Mouse (Mus musculus): Measurements from ENCODE around the gene Nmrk2. TPM values are rescaled to one million over a fixed set of nuclear protein-coding genes. Genes with fewer than 3 reads are reported as not detected.

Gene Nmrk2
- total RNA-seq, 2 experiments from 2014 or later = 59.7 to 72.8 TPM

- H3K27ac ChIP-seq = peak overlapping the region; percentile 99
- DNase-seq = peak; percentile 33
Measured at GRCm38 (mm10) chr10:81202978-81203720, 1.3 kb upstream of the Nmrk2 start.

GRCm38 (mm10) chr10:81200605-81201287 is 1.1 kb downstream of the Nmrk2 start:
- H3K4me3 ChIP-seq = peak overlapping the region; percentile 86
- peak overlapping the region; percentile 99 for H3K27ac ChIP-seq
- DNase-seq = peak; percentile 57
- TF ChIP-seq CTCF (IDR thresholded peaks at IDR 0.05) = no peak
- intact Hi-C loops (cut with DNase I) = no loop called here

More at GRCm38 (mm10) chr10:81202978-81203720, 1.3 kb upstream of the Nmrk2 start:
- intact Hi-C loops (cut with DNase I) = no loop called here
- 0 out of 2 replicates have a peak, but pooled peaks have one; percentile 2 for TF ChIP-seq CTCF (IDR thresholded peaks at IDR 0.05)
- H3K4me3 ChIP-seq = peak overlapping the region; percentile 51

- intact Hi-C loops (cut with DNase I) = no loop called here
- peak overlapping the region; percentile 99 for H3K27ac ChIP-seq
Measured at GRCm38 (mm10) chr10:81200141-81200540, 1.7 kb downstream of the Nmrk2 start.

GRCm38 (mm10) chr10:81198990-81199389 is 2.9 kb downstream of the Nmrk2 start:
- TF ChIP-seq CTCF (IDR thresholded peaks at IDR 0.05) = no peak; the same call in 1 of the 2 replicates
- peak overlapping the region; percentile 99 for H3K27ac ChIP-seq
- DNase-seq = no peak
- peak overlapping the region; percentile 86 for H3K4me3 ChIP-seq
- intact Hi-C loops (cut with DNase I) = loop anchor here (1.0 kb wide), 1 partner anchor 18 kb away; no protein-coding TSS in a partner anchor

More at GRCm38 (mm10) chr10:81200141-81200540, 1.7 kb downstream of the Nmrk2 start:
- H3K4me3 ChIP-seq = peak overlapping the region; percentile 86
- DNase-seq = peak; percentile 54
- TF ChIP-seq CTCF (IDR thresholded peaks at IDR 0.05) = no peak

GRCm38 (mm10) chr10:81198230-81198629 is 3.6 kb downstream of the Nmrk2 start:
- intact Hi-C loops (cut with DNase I) = no loop called here
- Histone ChIP-seq H3K27ac (peak overlapping the region; percentile 99), H3K4me3 (peak overlapping the region; percentile 86)
- peak; percentile 47 for DNase-seq
- peak; percentile 84 for TF ChIP-seq CTCF (IDR thresholded peaks at IDR 0.05)

GRCm38 (mm10) chr10:81197305-81197704 is 4.5 kb downstream of the Nmrk2 start:
- DNase-seq = peak; percentile 66
- Histone ChIP-seq H3K27ac (peak overlapping the region; percentile 99), H3K4me3 (peak overlapping the region; percentile 86)
- intact Hi-C loops (cut with DNase I) = no loop called here
- TF ChIP-seq CTCF (IDR thresholded peaks at IDR 0.05) = no peak

- peak overlapping the region; percentile 86 for H3K4me3 ChIP-seq
- peak overlapping the region; percentile 99 for H3K27ac ChIP-seq
- DNase-seq = peak; percentile 76
- no peak for TF ChIP-seq CTCF (IDR thresholded peaks at IDR 0.05)
- intact Hi-C loops (cut with DNase I) = no loop called here
Measured at GRCm38 (mm10) chr10:81196470-81197065, 5.3 kb downstream of the Nmrk2 start.

GRCm38 (mm10) chr10:81195300-81195699 is 6.6 kb downstream of the Nmrk2 start:
- TF ChIP-seq CTCF (IDR thresholded peaks at IDR 0.05) = no peak
- intact Hi-C loops (cut with DNase I) = no loop called here
- peak overlapping the region; percentile 99 for H3K27ac ChIP-seq
- peak overlapping the region; percentile 86 for H3K4me3 ChIP-seq
- DNase-seq = peak; percentile 89

- peak; percentile 90 for DNase-seq
- Histone ChIP-seq H3K4me3 (peak overlapping the region; percentile 86), H3K27ac (peak overlapping the region; percentile 99)
- no peak for TF ChIP-seq CTCF (IDR thresholded peaks at IDR 0.05)
- intact Hi-C loops (cut with DNase I) = no loop called here
Measured at GRCm38 (mm10) chr10:81193991-81194774, 7.7 kb downstream of the Nmrk2 start.

- H3K27ac ChIP-seq = peak overlapping the region; percentile 99
Measured at GRCm38 (mm10) chr10:81192968-81193501, 8.8 kb downstream of the Nmrk2 start.

GRCm38 (mm10) chr10:81192270-81192967 is 9.4 kb downstream of the Nmrk2 start:
- Histone ChIP-seq H3K4me3 (peak overlapping the region; percentile 86), H3K27ac (peak overlapping the region; percentile 99)
- 0 out of 2 replicates have a peak, but pooled peaks have one; percentile 13 for TF ChIP-seq CTCF (IDR thresholded peaks at IDR 0.05)
- DNase-seq = peak; percentile 93
- intact Hi-C loops (cut with DNase I) = no loop called here

More at GRCm38 (mm10) chr10:81192968-81193501, 8.8 kb downstream of the Nmrk2 start:
- intact Hi-C loops (cut with DNase I) = no loop called here
- peak overlapping the region; percentile 86 for H3K4me3 ChIP-seq
- peak; percentile 82 for DNase-seq
- peak; percentile 9; the same call in 1 of the 2 replicates for TF ChIP-seq CTCF (IDR thresholded peaks at IDR 0.05)

Data from gastrocnemius, adult 2 months (tissue).